Mouse (Mus musculus): ENCODE data around the gene Wdr93. TPM values are rescaled to one million over a fixed set of nuclear protein-coding genes. Genes with fewer than 3 reads are reported as not detected.

Wdr93 gene
- total and polyA plus RNA-seq, 2 experiments from 2014 or later = 0.81 to 0.86 TPM

DNA sequence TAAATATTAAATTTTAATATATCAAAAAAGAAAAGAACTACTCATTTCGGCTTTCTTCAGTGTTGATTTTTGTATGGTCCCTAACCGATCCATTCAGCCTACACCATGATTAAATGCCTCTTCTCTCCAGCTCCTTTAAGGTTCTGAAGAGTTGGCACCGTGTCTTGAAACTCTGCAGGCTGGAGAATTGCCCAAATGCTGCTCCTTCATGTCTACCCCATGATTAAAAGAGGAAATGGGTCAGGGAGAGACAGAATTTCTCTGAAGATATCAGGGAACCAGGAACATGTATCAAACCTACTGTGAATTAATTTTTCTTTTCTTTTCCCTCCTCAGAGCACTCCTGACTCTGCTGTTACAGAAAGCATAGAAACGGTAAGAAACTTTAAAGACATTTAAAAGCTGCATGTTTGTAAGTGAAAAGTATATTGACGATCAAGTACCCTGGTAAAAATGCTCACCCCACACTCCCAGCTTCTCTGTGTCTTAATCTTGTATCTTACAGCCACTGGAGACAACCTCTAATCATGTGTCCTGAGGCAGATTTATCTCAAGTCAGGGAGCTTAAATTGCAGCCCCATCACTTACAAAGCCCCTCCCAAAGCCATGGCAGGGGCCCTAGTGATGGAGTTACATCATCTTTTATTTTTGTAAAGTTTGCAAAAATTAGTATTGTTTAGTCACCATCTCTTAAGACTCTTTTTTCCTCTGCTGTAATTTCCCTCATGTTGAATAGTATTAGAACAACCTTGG is 18.3 kb downstream of the Wdr93 start:
- no peak overlapping the region for H3K4me2 ChIP-seq (ENCODE audit: low read depth)
- H3K36me3 ChIP-seq (ENCODE audit: insufficient read depth) = no peaks in the 10 kb centered on the region
- no peak overlapping the region for H3K9ac ChIP-seq
- no peak for ATAC-seq
- H3K27me3 ChIP-seq (ENCODE audit: insufficient read depth, low read length) = no peaks in the 10 kb centered on the region
- no peak overlapping the region for H3K4me3 ChIP-seq (ENCODE audit: low read depth, low read length)
- H3K9me3 ChIP-seq (ENCODE audit: low read length) = no peaks in the 10 kb centered on the region
- no peaks in the 10 kb centered on the region for H3K4me1 ChIP-seq (ENCODE audit: insufficient read depth)
- no peak overlapping the region for H3K27ac ChIP-seq (ENCODE audit: low read depth, low read length)
- TF ChIP-seq CTCF (IDR thresholded peaks at IDR 0.05; ENCODE audit: low read depth) = no peak
- WGBS = 72% methylated on average over 5 of the region's 5 CpGs
- DNase-seq = no peak

- no peak for TF ChIP-seq CTCF (IDR thresholded peaks at IDR 0.05; ENCODE audit: low read depth)
- no peak overlapping the region for H3K9ac ChIP-seq
- H3K27ac ChIP-seq (ENCODE audit: low read depth, low read length) = no peak overlapping the region
- H3K4me1 ChIP-seq (ENCODE audit: insufficient read depth) = no peaks in the 10 kb centered on the region
- no peak overlapping the region for H3K4me3 ChIP-seq (ENCODE audit: low read depth, low read length)
- ATAC-seq (no peak), DNase-seq (no peak)
- H3K4me2 ChIP-seq (ENCODE audit: low read depth) = no peak overlapping the region
- no peaks in the 10 kb centered on the region for H3K27me3 ChIP-seq (ENCODE audit: insufficient read depth, low read length)
- H3K9me3 ChIP-seq (ENCODE audit: low read length) = no peaks in the 10 kb centered on the region
- no peaks in the 10 kb centered on the region for H3K36me3 ChIP-seq (ENCODE audit: insufficient read depth)
- 83% methylated on average over 8 of the region's 8 CpGs for WGBS
Observed at GRCm38 (mm10) chr7:79762106-79762505, 19.1 kb downstream of the Wdr93 start.

- Histone ChIP-seq H3K4me3 (ENCODE audit: low read depth, low read length) (no peak overlapping the region), H3K9me3 (ENCODE audit: low read length) (no peaks in the 10 kb centered on the region), H3K4me2 (ENCODE audit: low read depth) (no peak overlapping the region), H3K36me3 (ENCODE audit: insufficient read depth) (no peaks in the 10 kb centered on the region), H3K27ac (ENCODE audit: low read depth, low read length) (no peak overlapping the region), H3K27me3 (ENCODE audit: insufficient read depth, low read length) (no peaks in the 10 kb centered on the region), H3K4me1 (ENCODE audit: insufficient read depth) (no peaks in the 10 kb centered on the region), H3K9ac (no peak overlapping the region)
- TF ChIP-seq CTCF (IDR thresholded peaks at IDR 0.05; ENCODE audit: low read depth) = no peak
- ATAC-seq = no peak
- no peak for DNase-seq
- WGBS = 40% methylated on average over 1 of the region's 1 CpGs
Observed at GRCm38 (mm10) chr7:79765991-79766390, 23.0 kb downstream of the Wdr93 start.

- Histone ChIP-seq H3K27me3 (ENCODE audit: insufficient read depth, low read length) (no peaks in the 10 kb centered on the region), H3K4me3 (ENCODE audit: low read depth, low read length) (no peak overlapping the region), H3K9me3 (ENCODE audit: low read length) (no peaks in the 10 kb centered on the region), H3K36me3 (ENCODE audit: insufficient read depth) (no peaks in the 10 kb centered on the region), H3K4me2 (ENCODE audit: low read depth) (no peak overlapping the region), H3K27ac (ENCODE audit: low read depth, low read length) (no peak overlapping the region), H3K9ac (no peak overlapping the region), H3K4me1 (ENCODE audit: insufficient read depth) (no peaks in the 10 kb centered on the region)
- 87% methylated on average over 3 of the region's 3 CpGs for WGBS
- DNase-seq (no peak), ATAC-seq (no peak)
- no peak for TF ChIP-seq CTCF (IDR thresholded peaks at IDR 0.05; ENCODE audit: low read depth)
Observed at GRCm38 (mm10) chr7:79769664-79770063, 26.7 kb downstream of the Wdr93 start.

GRCm38 (mm10) chr7:79771561-79772512 is 28.9 kb downstream of the Wdr93 start:
- Histone ChIP-seq H3K9me3 (ENCODE audit: low read length) (no peaks in the 10 kb centered on the region), H3K36me3 (ENCODE audit: insufficient read depth) (no peaks in the 10 kb centered on the region), H3K4me1 (ENCODE audit: insufficient read depth) (no peaks in the 10 kb centered on the region), H3K27ac (ENCODE audit: low read depth, low read length) (no peak overlapping the region), H3K9ac (no peak overlapping the region), H3K27me3 (ENCODE audit: insufficient read depth, low read length) (no peaks in the 10 kb centered on the region), H3K4me2 (ENCODE audit: low read depth) (no peak overlapping the region), H3K4me3 (ENCODE audit: low read depth, low read length) (no peak overlapping the region)
- TF ChIP-seq CTCF (IDR thresholded peaks at IDR 0.05; ENCODE audit: low read depth) = no peak
- 46% methylated on average over 15 of the region's 15 CpGs for WGBS
- no peak for DNase-seq
- no peak for ATAC-seq

GRCm38 (mm10) chr7:79780647-79781626 is 38.0 kb downstream of the Wdr93 start:
- H3K9me3 ChIP-seq (ENCODE audit: low read length) = no peaks in the 10 kb centered on the region
- no peak overlapping the region for H3K4me3 ChIP-seq (ENCODE audit: low read depth, low read length)
- peak overlapping the region; percentile 38 for H3K4me2 ChIP-seq (ENCODE audit: low read depth)
- no peak overlapping the region for H3K27ac ChIP-seq (ENCODE audit: low read depth, low read length)
- ATAC-seq (peak; percentile 83), DNase-seq (peak; percentile 84)
- 0 out of 2 replicates have a peak overlapping the region, but pooled peaks have one; percentile 31 for H3K9ac ChIP-seq
- no peaks in the 10 kb centered on the region for H3K36me3 ChIP-seq (ENCODE audit: insufficient read depth)
- peak; percentile 91 for TF ChIP-seq CTCF (IDR thresholded peaks at IDR 0.05; ENCODE audit: low read depth)
- no peaks in the 10 kb centered on the region for H3K27me3 ChIP-seq (ENCODE audit: insufficient read depth, low read length)
- WGBS = 36% methylated on average over 16 of the region's 16 CpGs
- H3K4me1 ChIP-seq (ENCODE audit: insufficient read depth) = no peaks in the 10 kb centered on the region

Data from forebrain, postnatal 0 days (tissue).